Mouse (Mus musculus) lung, postnatal 0 days (tissue): Measurements from ENCODE around the gene Klhdc7b.

Source experiments
- CTCF ChIP-seq: IDR thresholded peaks from 2 replicates; pipeline ENCODE4 v1.5.1; 2016; ENCODE audit warnings: antibody characterized with exemption, mild to moderate bottlenecking
- EP300 ChIP-seq: IDR thresholded peaks from 2 replicates; pipeline ENCODE4 v1.6.1; 2016; ENCODE audit warnings: antibody characterized with exemption, mild to moderate bottlenecking, control low read depth

DNA sequence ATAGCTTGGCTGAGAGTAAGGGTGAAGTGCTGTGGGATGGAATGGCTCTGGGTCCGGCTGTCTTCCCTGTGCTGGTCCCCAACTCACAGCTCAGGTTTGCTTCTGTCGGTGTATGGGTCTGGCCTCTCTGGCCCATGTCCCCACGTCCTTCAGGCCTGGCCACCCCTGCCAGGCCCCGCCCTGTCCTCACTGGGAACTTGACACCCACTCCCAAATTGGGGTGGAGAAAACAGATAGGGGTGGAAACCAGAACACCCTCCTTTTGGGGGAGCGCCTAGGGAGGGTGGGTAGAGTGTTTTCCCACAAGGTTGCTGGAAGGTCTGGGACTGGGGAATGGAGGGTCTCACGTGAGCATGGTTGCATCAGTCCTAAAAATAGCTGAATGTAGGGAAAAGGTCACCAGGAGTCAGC, 41.0 kb downstream of the Klhdc7b start, which contains the start of gene Cpt1b:
- TF ChIP-seq CTCF (no peak), EP300 (no peak)
